Mouse (Mus musculus): ENCODE measurements around the gene Gbp2b.

DNA sequence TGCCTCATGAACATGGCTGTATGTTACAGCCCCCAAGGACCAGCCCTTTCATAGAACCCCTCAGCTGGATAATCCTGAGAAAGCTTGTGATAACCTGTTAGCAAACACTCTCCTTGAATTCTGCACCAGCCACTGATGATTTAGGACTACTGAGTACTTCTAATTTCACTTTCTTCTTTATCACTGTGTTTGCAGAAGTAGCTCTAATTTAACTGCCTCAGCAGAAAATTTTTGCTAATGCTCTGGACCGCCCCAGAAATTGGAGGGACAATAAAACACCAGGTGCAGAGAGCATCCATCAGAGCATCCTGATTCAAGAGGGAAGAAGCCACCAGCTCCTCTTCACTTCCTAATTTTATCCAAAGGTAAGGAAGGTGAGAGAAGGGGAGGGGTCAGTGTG lies at the start of gene Gbp2b:
- TF ChIP-seq EP300 (IDR thresholded peaks at IDR 0.05; ENCODE audit: low read depth) (no peak), CTCF (IDR thresholded peaks at IDR 0.05; ENCODE audit: low read depth) (no peak)

Data from heart, postnatal 0 days (tissue).